Mouse (Mus musculus): ENCODE measurements at regions not wholly inside any gene's neighbourhood (a gene's known extent, or its start where the extent isn't known, plus 50 kb on each side); places are given as distances from the start of the nearest gene placed in this dataset.
"Not testable (repeated sequence)": the region's sequence is repeated elsewhere in the genome, so short reads cannot be mapped to it uniquely, and the experiment has no call there.

- not testable (repeated sequence) for H3K36me3 ChIP-seq; H3K4me2 ChIP-seq (replicated peaks); H3K9ac ChIP-seq (replicated peaks); H3K27ac ChIP-seq (replicated peaks); H3K4me1 ChIP-seq; ATAC-seq (ENCODE audit: low FRiP score, low read depth); H3K27me3 ChIP-seq; H3K4me3 ChIP-seq
- peaks cover 60% of the 10 kb centered on the region for H3K9me3 ChIP-seq
- WGBS, result 84% methylated on average over 8 of the region's 8 CpGs
Observed at GRCm38 (mm10) chrX:31775937-31776336, 59.0 kb upstream of the Btbd35f25 start.

- Histone ChIP-seq H3K36me3 (no peaks in the 10 kb centered on the region), H3K9me3 (peaks cover 62% of the 10 kb centered on the region), H3K27ac (replicated peaks) (no peak overlapping the region), H3K4me1 (no peaks in the 10 kb centered on the region), H3K4me3 (no peak overlapping the region), H3K27me3 (no peaks in the 10 kb centered on the region), H3K9ac (replicated peaks) (no peak overlapping the region), H3K4me2 (replicated peaks) (no peak overlapping the region)
- no peak for ATAC-seq (ENCODE audit: low FRiP score, low read depth)
- WGBS, result 87% methylated on average over 3 of the region's 3 CpGs
Observed at GRCm38 (mm10) chrX:31775255-31775654, 58.3 kb upstream of the Btbd35f25 start.

All from midbrain, embryonic 12.5 days (tissue).